Mouse (Mus musculus): ENCODE data around the gene Eps8l1.

Gene Eps8l1

DNA sequence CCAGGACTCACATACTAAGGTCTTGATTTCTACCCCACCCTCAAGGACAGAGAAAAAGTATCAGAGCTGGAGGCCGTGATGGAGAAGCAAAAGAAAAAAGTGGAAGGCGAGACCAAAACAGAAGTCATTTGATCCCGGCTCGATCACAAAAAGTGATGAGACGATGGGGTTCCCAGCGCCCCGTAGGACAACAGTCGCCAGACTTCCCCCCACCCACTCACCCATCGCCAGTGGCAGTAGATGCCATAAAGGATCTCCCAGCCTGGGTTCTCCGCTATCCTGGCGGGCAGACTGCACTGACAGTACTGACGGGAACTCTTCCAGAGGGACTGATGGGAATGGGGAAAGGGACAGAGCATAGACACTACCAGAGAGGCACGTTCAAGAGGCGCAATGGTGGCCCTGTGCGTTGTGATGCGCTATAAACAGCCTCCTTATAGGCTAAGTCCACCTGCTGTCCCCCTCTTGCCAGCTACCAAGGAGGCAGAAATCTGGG is 18.4 kb downstream of the Eps8l1 start:
- no peak for DNase-seq

DNA sequence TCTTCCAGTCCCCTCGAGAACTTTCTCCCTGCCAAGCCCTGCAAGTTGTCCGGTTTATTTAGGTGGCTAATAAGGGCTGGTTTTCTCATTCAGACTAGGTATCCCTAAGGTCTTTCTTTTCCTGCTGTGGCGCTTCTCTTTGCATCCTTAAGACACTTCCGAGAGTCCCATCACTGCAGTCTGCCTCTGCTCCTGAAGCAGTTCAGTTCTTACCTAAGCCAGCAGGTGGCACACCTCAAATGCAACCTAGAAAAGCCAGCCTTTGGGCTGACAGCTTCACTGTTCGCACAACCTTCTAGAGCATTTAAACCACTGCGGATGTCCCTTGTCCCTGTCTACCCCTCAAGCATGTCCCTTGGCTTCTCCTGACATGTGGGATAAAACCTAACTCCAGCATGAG is 19.2 kb downstream of the Eps8l1 start:
- DNase-seq, result peak; percentile 60

DNA sequence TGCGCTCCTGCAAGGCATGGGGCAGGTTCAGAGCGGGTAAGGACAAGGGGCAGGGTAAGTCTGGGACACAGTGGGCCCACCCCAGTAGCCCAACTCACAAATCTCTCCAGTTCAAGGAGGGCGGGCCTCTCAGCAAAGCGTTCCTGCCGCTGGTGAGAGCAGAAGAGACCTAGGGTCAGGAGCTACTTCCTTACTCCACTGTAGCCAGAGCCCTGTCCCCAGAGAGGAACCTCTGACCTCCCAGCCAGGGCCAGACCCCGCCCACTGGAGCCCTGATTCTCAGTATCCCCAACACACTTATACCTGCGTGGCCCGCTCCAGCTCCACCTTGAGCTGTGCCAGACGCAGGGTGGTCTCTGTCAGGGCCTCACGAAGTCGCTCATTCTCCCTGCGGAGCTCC is 21.8 kb downstream of the Eps8l1 start:
- no peak for DNase-seq

DNA sequence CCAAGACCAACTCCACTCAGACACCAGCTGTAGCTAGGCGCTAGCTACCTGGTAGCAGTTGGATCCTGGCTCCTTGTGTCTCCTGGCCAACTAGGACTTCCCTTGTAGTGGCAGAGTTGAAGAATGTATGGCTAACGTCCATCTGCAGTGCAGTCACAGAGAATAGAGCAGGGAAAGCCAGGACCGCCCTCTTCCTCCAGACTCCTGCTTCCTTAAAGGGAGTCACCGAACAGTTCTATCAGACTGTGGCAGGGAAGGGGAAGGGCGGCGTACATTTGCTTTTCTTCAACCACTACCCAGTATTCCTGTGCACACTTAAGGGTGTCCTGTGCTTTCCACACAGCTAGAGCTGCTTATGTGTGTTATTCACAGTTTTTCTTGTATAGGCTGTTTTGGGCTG is 30.8 kb downstream of the Eps8l1 start:
- DNase-seq, result no peak

DNA sequence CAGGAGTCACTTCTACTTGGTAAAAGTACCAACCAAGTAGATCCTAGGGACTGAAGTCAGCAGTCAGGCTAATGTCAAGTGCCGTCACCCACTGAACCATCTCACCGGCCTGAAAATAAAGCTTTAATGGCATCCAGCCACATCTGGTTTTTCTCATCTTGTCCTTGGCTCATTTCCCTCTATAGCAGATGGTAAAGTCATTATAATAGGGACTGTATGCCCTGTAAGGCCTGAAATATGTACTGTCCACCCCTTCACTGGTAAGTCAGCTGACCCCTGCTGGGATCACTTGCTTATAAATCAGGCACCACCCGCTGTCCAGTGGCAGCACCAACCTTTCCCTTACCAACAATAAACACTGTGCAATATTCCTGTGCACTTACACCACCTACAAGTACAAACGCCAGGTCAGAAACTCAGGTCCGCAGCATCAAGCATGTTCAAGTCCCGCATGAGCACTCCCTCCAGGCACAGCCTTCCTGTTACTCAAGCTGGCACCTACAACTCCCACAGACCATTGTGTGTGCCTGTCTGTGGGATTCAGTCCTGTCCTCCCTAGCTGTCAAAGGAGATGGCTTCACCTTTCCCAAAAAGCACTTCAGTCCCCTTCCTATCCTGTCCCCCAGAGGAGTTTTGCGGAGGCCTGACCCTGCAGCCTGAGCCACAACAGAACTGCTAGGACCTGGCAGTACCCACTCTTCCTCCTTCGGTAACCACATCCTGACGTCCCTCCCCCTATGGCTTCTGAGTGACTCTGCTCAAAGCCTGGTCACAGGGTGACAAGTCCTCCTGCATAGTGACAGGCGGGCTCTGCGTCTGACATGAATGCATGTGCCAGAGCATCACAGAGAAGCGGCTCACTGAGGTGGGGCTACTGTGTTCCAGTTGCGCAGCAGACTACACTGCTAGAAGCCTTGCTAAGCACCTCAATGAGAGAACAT is 32.1 kb downstream of the Eps8l1 start:
- no peak for DNase-seq

DNA sequence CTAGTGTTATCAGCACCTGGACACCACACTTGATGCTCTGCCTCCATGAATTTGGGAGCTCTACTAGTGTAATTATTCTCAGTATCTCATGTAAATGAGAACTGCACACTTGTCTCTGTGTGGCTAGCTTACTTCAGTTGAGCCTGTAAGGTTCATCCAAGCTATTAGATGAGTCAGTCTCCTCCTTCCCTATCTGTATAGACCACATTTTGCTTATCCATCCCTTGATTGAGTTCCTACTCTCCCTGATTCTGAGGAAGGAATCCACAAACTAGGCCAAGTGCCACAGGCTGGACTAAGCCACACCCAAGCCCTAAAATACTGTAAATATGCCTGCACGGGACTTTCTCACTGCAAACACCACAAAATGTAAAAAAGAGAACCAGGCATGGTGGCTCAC is 33.5 kb downstream of the Eps8l1 start:
- no peak for DNase-seq

DNA sequence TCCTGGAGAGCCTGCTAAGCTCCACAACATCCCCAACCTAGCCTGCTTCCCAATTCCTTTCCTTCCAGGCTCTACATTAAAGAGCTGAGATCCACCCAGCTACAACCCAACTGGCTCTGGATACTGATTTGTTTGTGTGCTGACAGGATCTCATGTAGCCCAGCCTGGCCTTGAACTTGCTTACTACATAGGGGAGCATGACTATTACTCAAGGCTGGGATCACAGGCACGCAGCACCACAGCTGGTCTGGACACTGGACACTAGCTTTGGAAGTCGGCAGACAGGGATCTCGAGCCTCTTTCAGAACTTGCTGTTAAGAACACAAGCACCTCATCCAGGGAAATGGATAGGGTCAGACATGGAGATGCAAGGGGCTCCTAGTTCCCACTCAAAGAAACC is 36.0 kb downstream of the Eps8l1 start:
- DNase-seq, result no peak

DNA sequence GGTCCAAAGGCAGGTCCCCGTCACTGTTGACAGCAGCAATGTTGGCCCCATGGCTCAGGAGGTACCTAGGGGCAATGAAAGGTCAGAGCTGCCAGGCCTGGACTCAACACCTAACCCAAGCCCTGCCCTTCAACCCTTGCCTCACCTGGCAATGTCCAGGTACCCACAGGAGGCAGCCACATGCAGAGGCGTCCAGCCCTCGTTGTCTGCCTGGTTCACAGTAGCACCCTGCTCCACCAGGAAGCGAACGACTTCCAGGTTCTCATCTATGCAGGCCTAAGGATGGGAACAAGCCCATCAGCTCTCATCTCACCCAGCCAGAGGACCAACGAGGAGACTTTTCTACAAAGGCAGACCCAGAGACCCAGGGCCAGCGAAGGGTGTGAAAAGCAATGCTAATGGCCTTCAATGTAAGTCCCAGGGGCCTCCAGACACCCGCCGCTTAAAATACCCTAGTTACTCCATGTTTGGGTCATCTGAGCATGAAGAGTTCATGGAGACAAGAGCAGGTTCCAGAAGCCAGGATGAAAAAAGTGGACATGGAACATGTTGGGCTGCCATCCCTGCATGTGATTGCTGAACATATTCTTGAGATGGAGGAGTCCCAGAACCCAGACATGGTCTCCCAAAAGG is 36.9 kb downstream of the Eps8l1 start:
- no peak for DNase-seq

DNA sequence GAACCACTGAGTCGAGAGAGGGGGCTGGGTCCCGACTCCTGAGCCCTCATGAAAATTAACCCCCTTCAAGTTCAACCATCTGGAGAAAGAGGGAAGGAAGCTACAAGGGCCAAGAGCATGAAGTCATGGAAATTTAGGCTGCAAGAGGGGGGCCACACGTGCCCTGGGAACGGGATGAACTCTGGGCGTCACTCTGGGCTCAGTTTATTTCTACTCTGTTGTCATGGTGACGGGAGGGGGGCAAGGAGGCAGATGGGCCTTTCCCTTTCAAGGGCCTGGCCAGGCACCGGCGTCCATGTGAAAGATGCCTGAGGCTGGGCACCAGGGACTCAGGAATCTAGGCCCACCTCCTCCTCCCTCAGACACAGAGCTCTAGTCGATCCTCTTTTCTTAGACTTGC is 37.8 kb downstream of the Eps8l1 start:
- peak in 1 of 2 experiments; percentile 29 for DNase-seq

DNA sequence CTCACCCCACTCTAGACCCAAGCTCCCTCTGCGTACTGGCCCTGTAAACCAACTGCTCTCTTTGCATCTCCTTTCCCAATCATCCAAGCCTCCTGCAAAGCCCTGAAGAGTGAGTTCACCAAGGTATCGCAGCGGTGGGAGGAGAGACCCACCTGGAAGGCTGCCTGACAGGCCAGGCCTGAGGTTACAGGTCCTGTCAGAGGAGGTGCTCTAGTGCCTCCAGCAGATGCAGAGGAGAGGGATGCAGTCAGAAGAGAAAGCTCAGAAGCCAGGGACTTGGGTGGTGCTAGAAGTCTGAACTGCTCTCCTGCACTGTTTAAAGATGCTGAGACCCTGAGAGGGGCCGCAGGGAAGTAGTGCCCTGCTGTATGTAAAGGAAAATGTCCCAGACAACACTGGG is 38.6 kb downstream of the Eps8l1 start:
- no peak for DNase-seq

DNA sequence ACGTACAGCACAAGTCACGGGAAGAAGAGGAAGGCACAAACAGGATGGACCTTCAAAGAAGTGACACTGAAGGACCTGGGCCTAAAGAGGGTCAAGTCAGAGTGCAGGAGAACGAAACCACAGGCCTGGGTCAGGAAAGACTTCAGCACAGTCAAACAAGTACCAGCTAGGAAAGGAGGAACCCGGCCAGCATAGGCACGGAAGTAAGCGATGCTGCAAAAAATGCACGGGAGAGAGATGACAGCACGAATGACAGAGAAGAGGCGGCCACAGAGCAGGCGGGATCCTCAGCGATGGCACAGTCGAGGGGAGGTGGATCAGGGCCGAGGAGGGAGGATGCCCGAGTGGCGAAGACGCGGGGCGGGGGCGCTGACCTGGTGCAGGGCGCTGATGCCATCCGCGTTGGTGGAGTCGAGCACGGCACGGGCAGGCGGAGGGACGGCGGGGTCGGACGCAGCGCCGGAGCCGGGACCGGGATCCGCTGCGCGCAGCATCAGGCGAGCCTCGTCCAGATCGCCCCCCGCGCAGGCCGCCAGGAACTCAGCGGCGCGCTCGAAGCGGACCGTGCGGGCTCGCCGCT is 40.5 kb downstream of the Eps8l1 start:
- peak; percentile 63 to 73 for DNase-seq

DNA sequence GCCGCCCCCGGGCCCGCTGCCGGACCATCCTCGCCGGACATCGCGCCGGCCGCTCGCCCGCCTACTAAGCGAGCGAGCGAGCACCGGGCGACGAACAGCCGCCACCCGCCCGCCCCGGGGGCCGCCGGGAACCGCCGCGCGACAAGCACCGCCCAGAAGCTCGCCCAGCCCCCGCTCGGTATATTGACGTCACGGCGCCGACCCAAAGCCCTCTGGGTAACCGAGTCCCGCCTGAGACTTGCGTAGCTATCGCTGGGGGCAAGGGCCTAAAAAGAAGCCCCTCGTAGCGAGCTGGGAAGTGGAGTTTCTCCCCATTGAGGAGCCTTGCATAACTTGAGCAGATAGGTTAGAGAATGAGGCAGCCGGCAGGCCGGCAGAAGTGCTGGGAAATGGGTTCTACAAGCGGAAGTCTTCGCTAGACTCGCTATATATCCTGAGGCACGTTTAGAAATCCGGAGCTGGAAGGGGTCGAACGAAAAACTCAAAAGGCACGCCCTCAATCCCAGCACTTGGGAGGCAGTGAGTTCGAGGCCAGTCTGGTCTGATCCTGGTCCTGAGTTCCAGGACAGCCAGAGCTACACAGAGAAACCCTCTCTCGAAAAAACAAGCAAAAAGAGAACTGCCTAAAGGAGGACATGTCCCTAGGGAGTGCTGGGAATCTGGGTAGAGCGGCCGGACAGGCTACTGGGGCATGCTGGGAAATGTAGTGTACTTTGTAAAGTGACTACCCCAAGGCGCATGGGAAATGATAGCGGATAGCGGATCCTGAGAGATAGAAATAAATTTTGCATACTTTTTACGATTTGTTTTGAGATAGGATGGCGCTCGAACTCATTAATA is 41.3 kb downstream of the Eps8l1 start, which contains the start of gene Ppp1r12c:
Gene Ppp1r12c, minus strand, starts transcription at position 123 of the 840 bp plus-strand sequence.
- peak; percentile 97 for DNase-seq

DNA sequence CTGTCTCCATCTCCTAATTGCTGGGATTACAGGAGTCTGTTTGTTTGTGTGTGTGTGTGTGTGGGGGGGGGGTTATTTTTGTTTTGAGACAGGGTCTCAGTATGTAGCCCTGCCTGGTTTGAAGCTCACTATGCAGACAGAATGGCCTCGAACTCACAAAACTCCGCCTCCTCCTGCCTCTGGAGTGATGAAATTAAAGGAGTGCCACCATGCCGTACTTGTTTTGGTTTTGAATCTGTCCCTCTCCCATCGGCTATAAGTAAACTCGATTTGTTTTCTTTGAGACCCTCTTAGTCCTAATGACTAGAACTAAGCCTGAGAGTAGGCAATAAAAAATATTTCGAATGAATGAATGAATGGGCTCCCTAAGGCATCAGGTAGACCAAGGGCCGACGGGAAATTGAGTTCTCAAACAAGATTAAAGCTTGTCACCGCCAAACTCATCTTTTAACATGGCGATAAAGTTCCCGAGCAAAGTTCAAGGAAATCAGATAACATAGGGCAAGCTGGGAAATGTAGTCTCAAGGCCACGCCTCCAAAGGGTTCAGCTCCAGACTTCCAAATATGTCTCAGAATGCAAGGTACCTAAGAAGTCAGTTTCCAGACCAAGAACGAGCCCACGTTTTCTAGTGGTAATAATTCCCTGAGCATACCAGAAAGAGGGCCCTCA is 42.1 kb downstream of the Eps8l1 start:
- peak; percentile 61 to 81 for DNase-seq

DNA sequence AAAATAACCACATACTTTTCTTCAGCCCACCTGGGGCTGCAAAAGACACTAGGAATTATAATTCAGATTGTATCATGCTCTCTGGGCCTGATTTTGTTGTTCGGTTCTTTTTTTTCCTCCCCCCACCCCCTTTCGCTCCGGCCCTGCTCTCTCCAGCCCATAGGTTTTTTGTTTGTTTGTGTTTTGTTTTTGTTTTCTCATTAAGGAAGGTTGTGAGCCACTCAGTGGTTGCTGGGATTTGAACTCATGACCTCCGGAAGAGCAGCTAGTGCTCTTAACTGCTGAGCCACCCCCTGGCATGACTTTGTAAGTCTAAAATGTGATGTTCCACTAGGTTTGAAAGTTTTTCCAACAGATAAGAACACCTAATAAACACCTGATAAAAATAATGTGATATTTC is 42.6 kb downstream of the Eps8l1 start:
- no peak for DNase-seq

DNA sequence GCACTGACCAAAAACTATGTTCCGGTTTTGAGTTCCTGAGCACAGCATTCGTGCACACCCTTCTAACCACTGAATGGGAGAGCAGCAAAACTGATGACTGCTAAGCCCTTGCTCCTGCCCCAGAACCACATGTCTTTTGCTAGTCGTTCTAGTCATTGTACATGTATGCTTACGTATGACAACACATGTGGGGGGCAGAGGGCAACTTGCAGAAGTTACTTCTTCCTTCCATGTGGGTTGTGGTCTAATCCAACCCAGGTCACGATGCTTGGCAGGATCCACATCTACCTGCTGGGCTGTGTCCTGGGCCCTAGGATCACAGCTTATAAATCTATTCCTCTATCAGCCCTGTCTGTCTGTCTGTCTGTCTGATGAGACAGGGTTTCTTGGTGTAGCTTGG is 43.4 kb downstream of the Eps8l1 start:
- no peak for DNase-seq

DNA sequence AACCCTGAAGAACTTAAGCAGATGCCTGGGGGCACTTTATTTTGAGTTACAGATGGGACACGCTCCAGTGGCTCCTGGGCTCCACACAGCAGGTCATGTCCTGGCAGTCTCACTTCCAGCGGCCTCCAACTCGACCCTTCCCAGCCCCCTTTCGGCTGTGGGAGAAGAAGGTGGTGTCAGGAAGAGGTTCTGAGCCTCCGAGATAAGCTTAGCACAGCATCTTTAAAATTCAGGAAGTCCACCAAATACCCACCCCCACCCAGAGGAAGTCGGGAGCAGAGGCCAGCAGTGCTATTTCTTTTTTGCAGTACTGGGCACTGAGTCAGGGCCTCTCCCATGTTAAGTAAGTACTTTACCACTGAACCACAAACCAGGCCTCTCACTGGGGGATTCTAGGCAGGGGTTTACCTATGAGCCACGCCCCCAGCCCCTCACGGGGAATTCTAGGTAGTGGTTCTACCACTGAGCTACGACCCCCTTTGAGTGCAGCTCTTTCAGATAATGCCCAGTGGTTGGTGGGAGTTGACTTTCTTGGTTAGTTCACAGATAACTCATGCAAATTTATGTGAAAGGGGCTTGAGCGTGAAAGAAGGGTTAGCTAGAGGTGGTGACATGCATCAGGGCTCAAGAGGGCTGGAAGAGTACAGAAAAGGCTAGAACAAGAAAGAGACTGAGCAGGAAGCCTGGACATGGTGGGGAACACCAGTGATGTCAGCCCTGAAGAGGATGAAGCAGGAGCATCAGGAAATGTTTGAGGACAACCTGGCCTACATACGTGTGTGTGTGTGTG is 44.4 kb downstream of the Eps8l1 start:
- DNase-seq, result no peak

DNA sequence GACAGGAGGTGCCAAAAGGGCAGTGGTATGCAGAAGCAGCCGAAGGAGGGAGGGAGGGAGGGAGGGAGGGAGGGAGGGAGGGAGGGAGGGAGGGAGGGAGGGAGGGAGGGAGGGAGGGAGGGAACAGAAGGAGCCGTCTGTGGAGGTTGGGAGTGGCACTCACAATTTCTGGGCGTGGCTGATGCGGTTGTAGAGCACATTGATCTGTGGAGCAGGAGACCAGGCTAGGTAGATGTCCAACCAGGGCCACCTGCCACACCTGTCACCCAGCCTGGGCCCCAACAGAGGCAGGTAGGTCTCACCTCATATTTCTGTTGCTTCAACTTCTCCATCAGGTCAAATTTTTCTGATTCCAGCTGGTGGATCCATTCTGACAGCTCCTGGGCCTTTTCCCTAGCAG is 46.7 kb downstream of the Eps8l1 start:
- DNase-seq, result no peak

DNA sequence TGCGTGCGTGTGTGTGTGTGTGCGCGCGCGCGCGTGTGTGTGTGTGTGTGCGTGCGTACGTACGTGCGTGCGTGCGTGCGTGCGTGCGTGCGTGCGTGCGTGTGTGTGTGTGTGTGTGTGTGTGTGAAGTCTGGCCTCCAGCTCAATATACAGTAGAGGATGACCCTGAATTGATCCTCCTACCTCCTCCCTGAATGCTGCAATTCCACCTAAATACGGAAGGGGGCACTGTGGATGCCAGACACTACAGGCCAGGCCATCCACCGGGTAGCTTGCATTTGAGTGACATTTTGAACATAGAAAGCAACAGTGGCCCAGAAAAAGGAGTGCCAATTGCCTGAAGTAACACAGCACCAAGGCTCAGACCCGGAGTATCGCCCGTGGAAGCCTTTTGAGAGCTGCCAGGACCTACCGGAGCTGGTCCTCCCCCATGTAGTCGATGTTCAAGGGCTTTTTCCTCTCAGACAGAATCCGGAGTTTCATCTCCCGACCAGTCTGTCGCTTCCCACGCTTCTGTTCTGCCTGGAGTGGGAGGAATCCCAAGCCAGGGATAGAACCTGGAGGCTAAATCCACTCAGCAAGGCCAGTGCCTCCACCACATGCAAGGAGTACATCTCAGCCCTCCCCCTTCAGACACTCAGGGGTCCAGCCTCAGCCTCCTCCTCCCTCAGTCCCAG is 47.7 kb downstream of the Eps8l1 start:
- DNase-seq, result no peak

DNA sequence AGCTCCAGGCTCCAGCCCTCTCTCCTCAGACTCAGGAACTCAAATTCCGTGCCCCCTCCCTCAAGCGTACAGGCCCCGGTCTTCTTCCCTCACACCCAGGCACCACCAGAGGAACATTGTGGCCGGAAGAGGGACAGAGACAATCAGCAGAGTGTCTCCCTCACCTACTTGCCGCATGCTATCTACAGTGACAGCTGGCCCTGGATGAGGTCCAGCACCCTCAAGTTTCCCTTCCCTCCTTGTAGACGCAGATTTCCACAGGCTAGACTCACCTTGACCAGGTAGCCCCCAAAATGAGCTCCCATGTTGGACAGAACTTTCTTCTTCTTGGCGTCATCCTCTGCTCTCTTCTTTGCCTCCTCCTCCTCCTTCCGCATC is 48.3 kb downstream of the Eps8l1 start:
- no peak for DNase-seq

DNA sequence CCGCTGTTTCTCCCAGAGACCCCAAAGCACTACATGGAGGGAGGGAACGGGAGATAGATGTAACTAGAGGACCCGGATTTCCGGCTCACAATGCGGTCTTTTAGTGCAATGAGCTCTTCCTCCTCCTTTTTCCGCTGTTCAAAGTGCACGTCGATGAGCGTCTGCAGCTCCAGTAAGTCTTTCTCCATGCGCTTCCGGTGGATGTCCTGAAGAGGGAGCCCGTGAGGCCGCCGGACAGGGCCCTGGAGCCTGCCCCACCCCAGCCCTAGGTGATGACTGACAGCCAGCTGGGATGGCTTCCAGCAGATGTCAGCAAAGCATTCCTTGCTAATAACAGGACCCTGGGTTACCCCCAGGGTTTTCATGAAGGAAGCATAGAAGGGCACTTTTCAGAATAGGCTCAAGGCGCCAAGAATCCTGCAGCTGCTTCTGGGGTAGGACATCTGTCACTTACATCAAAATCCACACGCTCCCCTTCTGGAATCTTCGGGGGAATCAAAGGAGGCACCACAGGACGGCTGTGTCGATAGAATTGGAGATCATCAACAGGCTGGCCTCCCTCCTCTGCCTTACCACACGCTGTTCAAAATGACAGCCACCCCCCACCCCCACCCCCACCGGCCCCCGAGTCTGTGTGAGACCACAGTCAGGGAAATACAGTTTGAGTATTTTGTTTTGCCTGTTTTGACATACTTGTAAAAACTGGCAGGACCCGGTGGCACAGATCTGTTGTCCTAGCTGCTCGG is 49.6 kb downstream of the Eps8l1 start:
- peak; percentile 54 to 64 for DNase-seq
